In genomic region chr2:128339643-128340487, GRCm38 (mm10) we compare ENCODE assay signal across 8 mouse cellular contexts.
DNase-seq lines count a peak whose midpoint lies in the region; ATAC-seq lines count a peak whose summit lies in the region.

No protein-coding gene starts in this region.

- no peak for ATAC-seq in heart, embryonic 13.5 days (ENCODE audit: extremely low read depth, insufficient number of reproducible peaks, low FRiP score, low TSS enrichment)
- ATAC-seq in megakaryocyte-erythroid progenitor cell, adult 5-6 weeks (replicated peaks; ENCODE audit: low FRiP score, low TSS enrichment, poor library complexity, severe bottlenecking): no peak

- H3K36me3 ChIP-seq in heart, embryonic 13.5 days: no peaks in the 10 kb centered on the region
- H3K36me3 ChIP-seq in limb, embryonic 10.5 days: no peaks in the 10 kb centered on the region

- H3K9ac ChIP-seq in heart, embryonic 13.5 days: peak overlapping the region; percentile 52

- H3K27ac ChIP-seq in heart, embryonic 13.5 days (replicated peaks): peak overlapping the region; percentile 90
- H3K27ac ChIP-seq in limb, embryonic 10.5 days: peak overlapping the region; percentile 87

- peaks cover 59% of the 10 kb centered on the region for H3K4me1 ChIP-seq in heart, embryonic 13.5 days
- peaks cover 44% of the 10 kb centered on the region for H3K4me1 ChIP-seq in limb, embryonic 10.5 days

- intact Hi-C loops in gastrocnemius, postnatal 14 days (cut with DNase I; ENCODE audit: low total_unique reads): no loop called here

- 47% methylated on average over 19 of the region's 19 CpGs for WGBS in heart, embryonic 13.5 days
- WGBS in limb, embryonic 10.5 days: 61% methylated on average over 19 of the region's 19 CpGs

- no peak overlapping the region for H3K4me3 ChIP-seq in heart, embryonic 13.5 days
- no peak overlapping the region for H3K4me3 ChIP-seq in limb, embryonic 10.5 days

- peak; percentile 36 to 40 for DNase-seq in cerebellum, postnatal 14 days
- DNase-seq in cerebellum, postnatal 4 days (ENCODE audit: low spot score in 2 of 2): no peak
- DNase-seq in ES-CJ7 (ENCODE audit: low read depth, low spot score): peak; percentile 61
- DNase-seq in limb, embryonic 10.5 days (ENCODE audit: low spot score): peak; percentile 56
- DNase-seq in right cerebral cortex, postnatal 25 days: no peak
- DNase-seq in gastrocnemius, postnatal 14 days: no peak

- H3K9me3 ChIP-seq in heart, embryonic 13.5 days: no peaks in the 10 kb centered on the region
- H3K9me3 ChIP-seq in limb, embryonic 10.5 days (replicated peaks): no peaks in the 10 kb centered on the region

- peak overlapping the region; percentile 48 for H3K4me2 ChIP-seq in heart, embryonic 13.5 days

- H3K27me3 ChIP-seq in heart, embryonic 13.5 days (replicated peaks): no peaks in the 10 kb centered on the region
- H3K27me3 ChIP-seq in limb, embryonic 10.5 days (ENCODE audit: low read depth, poor library complexity, severe bottlenecking): no peaks in the 10 kb centered on the region

Comparison
In these comparisons a context has a peak if more than half of its experiments do, and no peak if none do; other contexts are left out.
1. DNase-seq: peak in cerebellum, postnatal 14 days (2 of 2), ES-CJ7 (single experiment) and limb, embryonic 10.5 days (single experiment); none in cerebellum, postnatal 4 days (0 of 2), right cerebral cortex, postnatal 25 days (single experiment) and gastrocnemius, postnatal 14 days (single experiment).